Mouse (Mus musculus): ENCODE results near the gene Olfr790.

Gene Olfr790

GRCm38 (mm10) chr10:129498192-129498591 is at the start of gene Olfr790:
Olfr790 (plus strand) TSS chr10:129498492.
- no peak for DNase-seq (ENCODE audit: low spot score in 2 of 2)

- no peak for DNase-seq (ENCODE audit: low spot score in 2 of 2)
Observed at GRCm38 (mm10) chr10:129461562-129461961, 36.7 kb upstream of the Olfr790 start, which contains the start of gene Olfr787. Olfr787 (plus strand) TSS chr10:129461862.

GRCm38 (mm10) chr10:129470698-129471097 is 27.6 kb upstream of the Olfr790 start, which contains the start of gene Olfr788:
Olfr788 (plus strand) TSS chr10:129470998.
- no peak for DNase-seq (ENCODE audit: low spot score in 2 of 2)

DNA sequence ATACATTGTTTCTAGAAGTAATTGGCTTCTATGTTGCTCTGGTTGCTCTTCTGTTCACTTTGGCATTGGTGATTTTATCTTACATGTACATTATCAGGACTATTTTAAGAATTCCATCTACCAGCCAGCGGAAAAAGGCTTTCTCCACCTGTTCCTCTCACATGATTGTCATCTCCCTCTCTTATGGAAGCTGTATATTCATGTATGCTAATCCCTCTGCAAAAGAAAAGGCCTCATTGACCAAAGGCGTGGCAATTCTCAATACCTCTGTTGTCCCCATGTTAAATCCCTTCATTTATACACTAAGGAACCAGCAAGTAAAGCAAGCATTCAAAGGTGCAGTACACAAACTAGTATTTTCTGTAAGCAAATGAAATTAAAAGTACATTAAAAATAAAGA is 25.0 kb upstream of the Olfr790 start:
- no peak for DNase-seq (ENCODE audit: low spot score in 2 of 2)

DNA sequence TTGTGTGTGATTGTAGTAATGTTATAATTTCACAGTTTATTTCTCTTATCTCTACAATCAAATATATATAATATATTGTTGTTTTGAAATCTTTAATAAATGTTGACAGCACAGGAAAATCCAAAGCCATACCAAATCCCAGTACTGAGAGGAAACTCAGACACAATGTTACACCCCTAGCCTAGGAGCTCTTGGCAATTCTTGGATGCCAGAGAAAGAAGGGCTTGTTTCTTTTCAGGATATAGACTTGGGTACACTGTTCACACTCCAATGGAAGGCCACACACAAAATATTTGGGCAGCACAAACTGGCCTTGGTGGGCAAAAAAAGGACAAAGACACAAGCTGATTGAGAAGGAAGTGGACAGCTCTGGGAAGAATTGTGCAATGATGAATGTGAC is 24.6 kb upstream of the Olfr790 start:
- DNase-seq (ENCODE audit: low spot score in 2 of 2) = no peak

DNA sequence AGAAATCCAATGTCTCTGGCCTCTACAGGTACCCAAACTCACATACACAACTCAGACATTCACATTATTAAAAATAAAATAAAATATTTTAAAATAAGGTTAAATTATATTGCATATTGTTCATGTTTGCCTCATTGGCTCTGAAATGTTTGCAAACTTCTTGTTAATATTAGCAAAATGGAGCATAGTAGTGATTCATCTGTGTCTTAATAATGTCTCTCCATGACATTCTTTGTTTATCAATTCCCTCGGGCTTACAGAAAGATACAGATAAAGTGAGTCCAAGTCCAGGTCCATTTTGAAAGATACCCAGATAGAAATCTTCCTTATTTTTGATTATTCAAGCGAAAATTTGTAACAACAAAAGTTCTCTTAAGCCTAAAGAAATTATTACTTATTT is 13.8 kb upstream of the Olfr790 start, which contains the start of gene Olfr789:
Olfr789 (plus strand) TSS at position 301 of the 400 bp plus-strand sequence.
- DNase-seq (ENCODE audit: low spot score in 2 of 2) = no peak

GRCm38 (mm10) chr10:129490101-129490500 is 8.2 kb upstream of the Olfr790 start:
- no peak for DNase-seq (ENCODE audit: low spot score in 2 of 2)

- no peak for DNase-seq (ENCODE audit: low spot score in 2 of 2)
Observed at GRCm38 (mm10) chr10:129521492-129521891, 23.2 kb downstream of the Olfr790 start, which contains the start of gene Olfr791. Olfr791 (plus strand) TSS chr10:129521792.

- DNase-seq (ENCODE audit: low spot score in 2 of 2) = no peak
Observed at GRCm38 (mm10) chr10:129538862-129539261, 40.6 kb downstream of the Olfr790 start, which contains the start of gene Olfr792. Olfr792 (plus strand) TSS chr10:129539162.

DNA sequence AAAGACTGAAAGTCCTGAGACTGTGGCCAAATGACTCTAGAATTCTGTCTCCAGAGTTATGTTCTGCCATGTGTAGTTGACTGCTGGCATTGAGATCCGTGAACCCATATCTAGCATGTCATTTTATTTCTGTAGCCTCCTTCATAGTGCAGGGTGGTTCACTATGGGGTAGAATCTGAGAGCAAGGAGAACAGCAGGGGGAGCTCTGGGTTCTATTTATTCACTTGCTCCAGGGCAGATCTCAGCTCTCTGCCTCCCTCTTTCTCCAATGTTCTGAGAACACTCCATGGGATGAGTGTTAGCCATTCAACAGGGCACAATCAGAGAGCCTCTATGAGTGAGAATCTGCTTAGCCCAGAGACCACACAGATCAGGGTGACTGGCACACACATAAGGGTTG is 51.1 kb downstream of the Olfr790 start:
- peak in 1 of 2 experiments; percentile 2 for DNase-seq (ENCODE audit: low spot score in 2 of 2)
